Mouse (Mus musculus): ENCODE results near the gene Top1.

GRCm38 (mm10) chr2:160744040-160744822, 98.5 kb downstream of the Top1 start:
- peak; percentile 11 for TF ChIP-seq CTCF (IDR thresholded peaks at IDR 0.05; ENCODE audit: control insufficient read depth, insufficient read depth, insufficient read length)
- TF ChIP-seq MAX (IDR thresholded peaks at IDR 0.05): no peak
- TF ChIP-seq MYOD1 (IDR thresholded peaks at IDR 0.05; ENCODE audit: control insufficient read depth, insufficient read length, low read depth): no peak
- TF ChIP-seq USF1 (IDR thresholded peaks at IDR 0.05; ENCODE audit: low read depth): no peak
- no peak for TF ChIP-seq CEBPB (IDR thresholded peaks at IDR 0.05; ENCODE audit: low read depth)
- no peak for TF ChIP-seq MYOG (IDR thresholded peaks at IDR 0.05; ENCODE audit: control insufficient read depth, extremely low read depth, insufficient read length)
- no peak for TF ChIP-seq FOSL1 (IDR thresholded peaks at IDR 0.05; ENCODE audit: insufficient read depth, low read length, poor library complexity, severe bottlenecking)
